Mouse (Mus musculus) lung, embryonic 15.5 days (tissue): ENCODE measurements around the gene Tbx18. TPM values are rescaled to one million over a fixed set of nuclear protein-coding genes. Genes with fewer than 3 reads are reported as not detected.

Experiments used
- ATAC-seq: fragments of 200-750 bp; cut with Nextera tagmentation; 2 replicates; pipeline ENCODE4 v1.8.0; 2017; ENCODE audit warnings: moderate number of reproducible peaks, borderline replicate concordance; ENCODE audit not compliant: low FRiP score, low TSS enrichment; ENCODE audit errors: extremely low read depth
- H3K27ac ChIP-seq: fragments of 300-500 bp; sonication (generic); 2 replicates; pipeline ENCODE4 v1.5.1; 2015; ENCODE audit warnings: moderate library complexity, mild to moderate bottlenecking, inconsistent platforms
- H3K27me3 ChIP-seq: fragments of 300-500 bp; sonication (generic); 2 replicates; pipeline ENCODE4 v1.6.1; 2015; ENCODE audit warnings: inconsistent platforms
- H3K36me3 ChIP-seq: fragments of 300-500 bp; sonication (generic); 2 replicates; pipeline ENCODE4 v1.6.1; 2015; ENCODE audit warnings: inconsistent platforms
- H3K4me1 ChIP-seq: fragments of 300-500 bp; sonication (generic); 2 replicates; pipeline ENCODE4 v1.6.1; 2015; ENCODE audit warnings: inconsistent platforms
- H3K4me2 ChIP-seq: fragments of 300-500 bp; sonication (generic); 2 replicates; pipeline ENCODE4 v1.6.1; 2015; ENCODE audit warnings: inconsistent platforms, mild to moderate bottlenecking, moderate library complexity
- H3K4me3 ChIP-seq: fragments of 300-500 bp; sonication (generic); 2 replicates; pipeline ENCODE4 v1.5.1; 2015; ENCODE audit warnings: mild to moderate bottlenecking, inconsistent platforms
- H3K9ac ChIP-seq: fragments of 300-500 bp; sonication (generic); 2 replicates; pipeline ENCODE4 v1.6.1; 2015; ENCODE audit warnings: inconsistent platforms
- H3K9me3 ChIP-seq: fragments of 300-500 bp; sonication (generic); 2 replicates; pipeline ENCODE4 v1.6.1; 2016; ENCODE audit warnings: inconsistent platforms
- WGBS: fragments of 180-500 bp; shearing (Covaris S2); methylation state at CpG from one replicate; pipeline ENCODE4 v1.1.7; 2015; 5-methylcytosine and 5-hydroxymethylcytosine counted together
- polyA plus RNA-seq: library from polyadenylated mRNA; unstranded; fragments of >200 nt; fragmentation: Nextera tagmentation; extraction: Ambion mirVana; gene quantifications from 2 replicates; pipeline ENCODE4 v1.2.1, GENCODE M21; 2015

The Tbx18 gene
- 0.93 and 1.3 TPM in 2 replicates for polyA plus RNA-seq

DNA sequence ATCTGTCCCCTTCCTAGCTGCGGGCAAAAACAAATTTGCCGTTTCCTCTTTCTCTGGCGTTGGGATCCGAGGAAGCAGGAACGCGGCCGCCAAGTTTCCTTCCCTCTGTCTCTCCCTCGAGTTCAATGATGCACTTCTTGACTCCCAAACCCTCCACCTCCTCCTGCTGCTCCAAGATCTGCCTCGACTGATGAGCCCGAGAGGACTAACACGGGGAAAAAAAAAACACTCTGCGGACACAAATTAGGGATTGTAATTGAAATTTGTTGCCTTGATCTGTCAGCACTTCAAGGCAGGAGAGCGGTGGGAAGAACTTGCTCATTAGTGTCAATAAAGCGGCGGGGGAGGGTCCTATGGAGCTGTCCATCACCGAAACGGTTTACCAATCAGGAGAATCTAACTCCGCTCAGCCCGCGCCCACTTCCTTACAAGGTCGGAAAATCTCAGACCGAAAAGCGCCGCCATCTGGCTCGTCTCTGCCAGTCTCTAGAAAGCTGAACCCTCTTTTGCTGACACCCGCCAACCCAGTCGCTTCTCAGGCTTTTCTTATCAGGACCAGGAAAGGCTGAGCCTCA lies at the start of gene Tbx18:
TSS of gene Tbx18 (minus strand) at position 300 of the 575 bp plus-strand sequence.
- Histone ChIP-seq H3K4me3 (peak within 1 kb of the TSS; percentile 42), H3K4me2 (peak within 1 kb of the TSS; percentile 82), H3K36me3 (no peaks in the 10 kb centered on the region), H3K9ac (peak within 1 kb of the TSS; percentile 17), H3K27ac (no peak within 1 kb of the TSS), H3K4me1 (peaks cover 21% of the 10 kb centered on the region), H3K9me3 (no peaks in the 10 kb centered on the region), H3K27me3 (peaks cover 87% of the 10 kb centered on the region)
- under 1% methylated on average over 27 of the region's 27 CpGs for WGBS
- peak; percentile 65; the same call in 1 of the 2 replicates for ATAC-seq

- Histone ChIP-seq H3K27ac (no peak overlapping the region), H3K4me3 (no peak overlapping the region), H3K4me1 (no peaks in the 10 kb centered on the region), H3K27me3 (no peaks in the 10 kb centered on the region), H3K4me2 (no peak overlapping the region), H3K9me3 (no peaks in the 10 kb centered on the region), H3K9ac (no peak overlapping the region), H3K36me3 (no peaks in the 10 kb centered on the region)
- WGBS, result 80% methylated on average over 2 of the region's 2 CpGs
- no peak for ATAC-seq
Measured at GRCm38 (mm10) chr9:87773951-87774350, 42.9 kb upstream of the Tbx18 start.

- no peaks in the 10 kb centered on the region for H3K4me1 ChIP-seq
- H3K27ac ChIP-seq, result no peak overlapping the region
- no peak overlapping the region for H3K4me3 ChIP-seq
- 61% methylated on average over 4 of the region's 4 CpGs for WGBS
- ATAC-seq, result no peak
- H3K36me3 ChIP-seq, result no peaks in the 10 kb centered on the region
- no peaks in the 10 kb centered on the region for H3K9me3 ChIP-seq
- H3K4me2 ChIP-seq, result no peak overlapping the region
- H3K9ac ChIP-seq, result no peak overlapping the region
- no peaks in the 10 kb centered on the region for H3K27me3 ChIP-seq
Measured at GRCm38 (mm10) chr9:87755621-87756020, 24.6 kb upstream of the Tbx18 start.

GRCm38 (mm10) chr9:87741599-87741998 lies 10.5 kb upstream of the Tbx18 start:
- Histone ChIP-seq H3K36me3 (no peaks in the 10 kb centered on the region), H3K4me2 (no peak overlapping the region), H3K27ac (no peak overlapping the region), H3K9me3 (no peaks in the 10 kb centered on the region), H3K9ac (no peak overlapping the region), H3K27me3 (peaks cover 71% of the 10 kb centered on the region), H3K4me1 (peaks cover 16% of the 10 kb centered on the region; the same call in 1 of the 2 replicates), H3K4me3 (no peak overlapping the region)
- ATAC-seq, result no peak
- WGBS, result 70% methylated on average over 8 of the region's 8 CpGs

DNA sequence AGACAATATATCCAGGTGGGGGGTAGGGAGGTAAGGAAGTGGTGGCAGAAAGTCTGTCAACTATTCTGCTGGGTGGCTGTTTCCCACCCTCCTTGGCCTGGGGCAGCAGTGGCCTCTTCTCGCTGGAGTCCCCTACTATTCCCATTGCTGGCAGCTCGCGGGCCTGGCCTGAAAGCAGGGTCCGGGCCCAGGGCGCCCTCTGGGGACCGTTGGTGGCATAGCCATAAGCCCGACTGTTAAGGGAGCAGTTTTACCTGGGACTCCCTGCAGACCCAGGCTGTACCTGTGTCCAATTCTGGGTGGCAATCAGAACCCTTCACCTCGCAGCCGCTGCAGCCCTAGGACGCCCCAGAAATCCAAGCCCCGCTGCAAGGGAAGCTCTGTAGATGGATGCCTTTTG lies 9.6 kb upstream of the Tbx18 start:
- Histone ChIP-seq H3K4me2 (peak overlapping the region; percentile 49), H3K9me3 (no peaks in the 10 kb centered on the region), H3K36me3 (no peaks in the 10 kb centered on the region), H3K27ac (no peak overlapping the region), H3K9ac (no peak overlapping the region), H3K27me3 (peaks cover 80% of the 10 kb centered on the region), H3K4me1 (peaks cover 16% of the 10 kb centered on the region; the same call in 1 of the 2 replicates), H3K4me3 (peak overlapping the region; percentile 24; the same call in 1 of the 2 replicates)
- 3% methylated on average over 11 of the region's 11 CpGs for WGBS
- peak; percentile 69 for ATAC-seq

DNA sequence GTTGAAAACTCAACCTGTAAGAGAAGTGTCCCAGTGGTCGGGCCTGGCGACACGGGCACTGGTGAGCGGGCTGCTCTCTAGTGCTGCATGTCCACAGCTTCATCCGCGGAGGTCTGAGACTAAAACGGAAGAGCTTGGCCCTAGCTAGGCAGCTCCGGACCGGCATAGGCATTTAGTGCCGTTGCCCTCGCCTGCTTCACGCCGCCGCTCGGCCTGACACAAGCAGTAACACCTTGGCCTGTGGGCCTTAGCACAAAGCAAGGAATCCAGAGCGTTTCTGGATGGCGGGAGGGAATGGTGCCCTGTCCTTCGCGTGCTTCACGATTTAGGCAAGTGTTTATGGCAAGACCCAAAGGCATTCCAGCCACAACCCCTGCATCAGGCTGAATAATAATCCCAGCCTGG lies 9.2 kb upstream of the Tbx18 start:
- peaks cover 84% of the 10 kb centered on the region for H3K27me3 ChIP-seq
- H3K4me3 ChIP-seq, result peak overlapping the region; percentile 24; the same call in 1 of the 2 replicates
- no peak overlapping the region for H3K27ac ChIP-seq
- peaks cover 16% of the 10 kb centered on the region; the same call in 1 of the 2 replicates for H3K4me1 ChIP-seq
- no peak overlapping the region for H3K9ac ChIP-seq
- H3K36me3 ChIP-seq, result no peaks in the 10 kb centered on the region
- peak; percentile 41 for ATAC-seq
- no peaks in the 10 kb centered on the region for H3K9me3 ChIP-seq
- 1% methylated on average over 20 of the region's 20 CpGs for WGBS
- peak overlapping the region; percentile 49 for H3K4me2 ChIP-seq

DNA sequence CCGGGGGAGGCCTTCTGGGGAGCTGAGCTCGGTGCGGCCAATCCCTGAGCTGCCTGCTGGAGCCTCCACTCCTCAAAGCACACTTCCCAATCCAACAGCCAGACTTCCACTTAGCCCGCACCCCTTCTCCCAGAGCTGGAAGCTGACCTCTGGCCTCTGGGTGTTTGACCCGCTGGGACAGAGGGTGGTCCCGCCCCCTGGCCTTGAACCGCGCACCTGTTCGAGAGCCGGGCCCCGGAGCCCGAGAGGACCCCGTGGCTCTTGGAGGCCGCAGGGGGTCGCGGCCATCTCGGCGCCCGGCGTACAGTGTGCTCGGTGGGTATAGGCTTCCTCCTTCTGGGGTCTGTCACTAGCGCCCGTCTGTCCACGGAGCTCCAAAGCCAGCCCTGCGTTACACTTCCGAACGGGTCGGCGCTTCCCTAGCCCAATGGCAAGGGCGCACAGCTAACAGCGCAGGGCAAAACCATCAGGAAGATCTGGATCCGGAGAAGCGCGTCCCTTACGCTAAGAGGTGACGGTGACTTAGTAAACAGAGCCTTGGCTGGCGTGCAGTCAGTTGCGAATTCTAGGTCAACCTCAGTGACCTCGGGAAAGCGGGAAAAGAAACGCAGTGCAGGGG lies 8.6 kb upstream of the Tbx18 start:
- H3K4me3 ChIP-seq, result peak overlapping the region; percentile 24
- no peaks in the 10 kb centered on the region for H3K9me3 ChIP-seq
- H3K9ac ChIP-seq, result no peak overlapping the region
- H3K27ac ChIP-seq, result no peak overlapping the region
- H3K4me2 ChIP-seq, result peak overlapping the region; percentile 49
- no peaks in the 10 kb centered on the region for H3K36me3 ChIP-seq
- peaks cover 90% of the 10 kb centered on the region for H3K27me3 ChIP-seq
- peak; percentile 32; the same call in 1 of the 2 replicates for ATAC-seq
- H3K4me1 ChIP-seq, result peaks cover 16% of the 10 kb centered on the region; the same call in 1 of the 2 replicates
- under 1% methylated on average over 41 of the region's 41 CpGs for WGBS

- WGBS, result under 1% methylated on average over 39 of the region's 39 CpGs
- H3K27me3 ChIP-seq, result peaks cover 97% of the 10 kb centered on the region
- H3K4me2 ChIP-seq, result peak overlapping the region; percentile 49
Measured at GRCm38 (mm10) chr9:87738766-87739542, 7.9 kb upstream of the Tbx18 start.

DNA sequence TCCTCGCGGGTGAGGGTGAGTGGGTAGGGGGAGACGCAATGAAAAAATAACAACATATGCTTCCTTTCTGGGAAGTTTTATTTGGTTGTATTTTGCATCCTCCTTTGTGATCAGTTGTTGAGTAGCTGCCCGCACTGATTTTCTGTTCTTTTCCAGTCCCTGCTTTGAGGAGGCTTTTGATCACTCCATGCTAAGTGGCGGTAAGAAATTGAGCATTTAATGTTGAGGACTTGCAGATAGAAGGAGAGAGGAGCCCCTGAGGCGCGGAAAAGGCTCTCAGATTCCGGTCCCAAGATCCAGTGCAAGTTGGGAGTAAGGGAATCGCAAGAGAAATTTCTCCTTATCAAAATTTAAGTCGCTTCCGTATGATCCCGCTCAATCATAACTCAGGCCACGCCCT lies 7.1 kb upstream of the Tbx18 start:
- H3K27ac ChIP-seq, result no peak overlapping the region
- WGBS, result 2% methylated on average over 13 of the region's 13 CpGs
- H3K4me1 ChIP-seq, result peaks cover 16% of the 10 kb centered on the region; the same call in 1 of the 2 replicates
- H3K36me3 ChIP-seq, result no peaks in the 10 kb centered on the region
- no peak for ATAC-seq
- no peak overlapping the region for H3K4me3 ChIP-seq
- H3K4me2 ChIP-seq, result no peak overlapping the region
- no peak overlapping the region for H3K9ac ChIP-seq
- no peaks in the 10 kb centered on the region for H3K9me3 ChIP-seq
- H3K27me3 ChIP-seq, result peaks cover 98% of the 10 kb centered on the region

More at GRCm38 (mm10) chr9:87738766-87739542, 7.9 kb upstream of the Tbx18 start:
- ATAC-seq, result no peak
- H3K4me3 ChIP-seq, result no peak overlapping the region
- no peaks in the 10 kb centered on the region for H3K36me3 ChIP-seq
- no peak overlapping the region for H3K9ac ChIP-seq
- no peaks in the 10 kb centered on the region for H3K9me3 ChIP-seq
- H3K27ac ChIP-seq, result no peak overlapping the region
- peaks cover 16% of the 10 kb centered on the region; the same call in 1 of the 2 replicates for H3K4me1 ChIP-seq

GRCm38 (mm10) chr9:87737271-87737670 lies 6.2 kb upstream of the Tbx18 start:
- H3K27ac ChIP-seq, result no peak overlapping the region
- H3K4me3 ChIP-seq, result no peak overlapping the region
- H3K9me3 ChIP-seq, result no peaks in the 10 kb centered on the region
- WGBS, result 6% methylated on average over 4 of the region's 4 CpGs
- no peak overlapping the region for H3K9ac ChIP-seq
- ATAC-seq, result no peak
- peaks cover 98% of the 10 kb centered on the region for H3K27me3 ChIP-seq
- no peak overlapping the region for H3K4me2 ChIP-seq
- H3K36me3 ChIP-seq, result no peaks in the 10 kb centered on the region
- H3K4me1 ChIP-seq, result peaks cover 16% of the 10 kb centered on the region; the same call in 1 of the 2 replicates

GRCm38 (mm10) chr9:87735046-87735445 lies 4.0 kb upstream of the Tbx18 start:
- no peak for ATAC-seq
- no peak overlapping the region for H3K27ac ChIP-seq
- no peak overlapping the region for H3K4me2 ChIP-seq
- H3K4me3 ChIP-seq, result no peak overlapping the region
- H3K36me3 ChIP-seq, result no peaks in the 10 kb centered on the region
- 6% methylated on average over 9 of the region's 9 CpGs for WGBS
- H3K9me3 ChIP-seq, result no peaks in the 10 kb centered on the region
- peaks cover 95% of the 10 kb centered on the region for H3K27me3 ChIP-seq
- H3K4me1 ChIP-seq, result peaks cover 21% of the 10 kb centered on the region
- H3K9ac ChIP-seq, result no peak overlapping the region
